Mouse (Mus musculus): ENCODE measurements around the gene Adam1b.

- TF ChIP-seq POLR2A (IDR thresholded peaks at IDR 0.05; ENCODE audit: low read depth, low read length) (no peak), CTCF (conservative IDR thresholded peaks at IDR 0.05; ENCODE audit: insufficient read depth, insufficient read length, low read depth, low read length) (no peak)
Measured at GRCm38 (mm10) chr5:121476040-121476439, 27.2 kb downstream of the Adam1b start.

All from kidney, adult 2 months (tissue).